Mouse (Mus musculus) R1 (cell line): Measurements from ENCODE around the gene Tspan17.
A peak's percentile ranks its signal among the peaks of the same experiment; 100 is the strongest.

Experiments used
- DNase-seq: peaks from one replicate; pipeline ENCODE4 v3.0.0-alpha.2; 2018; ENCODE audit warnings: low read depth, low spot score

Gene Tspan17

DNA sequence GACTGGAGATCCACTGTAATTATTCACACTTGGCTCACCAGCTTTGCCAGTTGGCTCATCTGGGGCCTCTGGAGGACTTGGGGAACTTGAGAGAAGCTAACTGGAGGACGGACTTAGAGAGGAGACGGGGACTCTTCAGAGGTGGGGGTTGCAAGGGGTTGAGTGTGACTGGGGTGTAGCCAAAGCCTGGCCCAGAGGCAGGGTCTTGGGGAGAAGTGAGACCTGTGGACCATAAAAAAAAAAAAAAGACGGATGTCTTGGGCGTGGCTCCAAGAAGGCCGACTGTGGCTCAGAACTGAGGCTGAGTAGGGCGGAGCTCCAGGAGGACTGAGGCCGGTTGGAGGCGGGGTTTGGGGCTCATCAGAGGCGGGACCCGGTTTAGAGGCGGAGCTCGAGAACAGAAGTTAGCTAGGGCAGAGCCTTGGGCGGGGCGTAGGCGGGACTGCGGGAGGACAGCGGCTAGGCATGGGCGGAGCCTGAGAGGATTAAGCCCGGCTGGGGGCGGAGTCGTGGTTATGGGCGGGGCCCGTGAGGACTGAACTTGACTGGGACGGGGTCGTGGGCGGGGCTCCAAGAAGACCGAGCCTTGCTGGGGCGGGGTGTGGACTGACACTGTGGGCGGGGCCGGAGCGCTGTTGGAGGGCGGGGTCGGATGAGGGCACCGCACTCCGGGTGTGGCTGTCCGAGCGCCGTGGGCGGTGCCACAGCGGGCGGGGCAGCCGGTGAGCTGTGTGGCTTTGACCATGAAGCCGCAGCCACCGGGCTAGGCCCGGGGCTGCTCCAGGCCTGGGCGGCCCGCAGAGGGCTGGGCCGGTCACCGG lies at the start of gene Tspan17:
Tspan17 (plus strand) TSS at position 638 of the 821 bp plus-strand sequence.
- peak; percentile 98 for DNase-seq

DNA sequence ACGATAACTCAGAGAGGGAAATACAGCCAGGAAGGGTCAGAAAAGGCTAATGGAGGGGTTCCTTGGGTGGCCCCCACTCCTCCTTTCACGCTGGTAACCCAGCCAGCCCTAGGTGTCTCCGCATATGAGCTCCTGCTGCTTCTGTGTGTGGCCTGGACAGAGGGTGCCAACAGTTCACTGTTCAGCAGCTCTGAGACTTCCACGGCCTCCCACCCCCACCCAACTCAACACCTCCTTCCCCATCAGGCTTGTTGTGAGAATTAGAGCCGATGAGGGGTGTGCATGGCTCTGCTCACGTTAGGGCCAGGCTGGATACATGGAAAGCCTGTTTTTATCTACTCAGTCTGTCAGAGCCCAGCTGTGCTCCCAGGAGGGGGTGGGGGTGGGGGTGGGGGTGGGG lies 43.1 kb upstream of the Tspan17 start:
- no peak for DNase-seq

GRCm38 (mm10) chr13:54746896-54747295 lies 42.3 kb upstream of the Tspan17 start:
- no peak for DNase-seq

DNA sequence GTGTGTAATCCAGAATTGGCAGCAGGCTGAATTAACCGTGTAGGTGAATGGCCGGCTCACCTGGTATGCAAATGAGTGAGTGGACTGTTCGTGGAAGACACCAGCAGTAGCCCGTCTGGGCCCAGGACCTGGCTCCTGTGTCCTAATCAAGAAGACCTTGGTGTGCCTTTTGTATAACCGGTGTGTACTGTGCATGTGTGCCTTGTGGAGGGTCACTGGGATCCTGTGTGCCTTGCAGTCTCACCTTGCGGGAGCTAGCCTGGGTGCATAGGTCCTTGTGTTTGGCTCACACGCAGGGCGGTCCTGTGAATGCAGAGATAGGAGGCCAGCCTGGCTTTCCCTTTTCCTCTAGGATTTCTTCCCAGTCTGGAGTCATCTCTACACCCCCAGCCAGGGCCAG lies 41.0 kb upstream of the Tspan17 start:
- DNase-seq: no peak

DNA sequence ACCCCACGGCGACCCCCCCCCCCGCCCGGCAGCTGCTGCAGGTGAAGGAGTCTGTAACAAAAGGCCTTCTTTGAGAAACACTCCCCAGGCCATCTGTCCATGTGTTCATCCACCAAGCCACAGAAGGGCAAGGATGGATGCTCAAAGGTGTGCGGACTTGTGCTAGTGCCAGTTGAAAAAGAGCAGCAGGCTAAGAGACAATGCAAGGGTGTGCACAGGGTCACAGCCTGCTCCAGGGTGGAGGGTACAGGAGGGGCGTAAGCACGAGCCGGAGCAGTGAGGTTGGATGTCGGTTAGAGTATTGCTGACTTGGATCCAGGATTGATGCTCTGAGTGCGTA lies 40.5 kb upstream of the Tspan17 start:
- DNase-seq: no peak

DNA sequence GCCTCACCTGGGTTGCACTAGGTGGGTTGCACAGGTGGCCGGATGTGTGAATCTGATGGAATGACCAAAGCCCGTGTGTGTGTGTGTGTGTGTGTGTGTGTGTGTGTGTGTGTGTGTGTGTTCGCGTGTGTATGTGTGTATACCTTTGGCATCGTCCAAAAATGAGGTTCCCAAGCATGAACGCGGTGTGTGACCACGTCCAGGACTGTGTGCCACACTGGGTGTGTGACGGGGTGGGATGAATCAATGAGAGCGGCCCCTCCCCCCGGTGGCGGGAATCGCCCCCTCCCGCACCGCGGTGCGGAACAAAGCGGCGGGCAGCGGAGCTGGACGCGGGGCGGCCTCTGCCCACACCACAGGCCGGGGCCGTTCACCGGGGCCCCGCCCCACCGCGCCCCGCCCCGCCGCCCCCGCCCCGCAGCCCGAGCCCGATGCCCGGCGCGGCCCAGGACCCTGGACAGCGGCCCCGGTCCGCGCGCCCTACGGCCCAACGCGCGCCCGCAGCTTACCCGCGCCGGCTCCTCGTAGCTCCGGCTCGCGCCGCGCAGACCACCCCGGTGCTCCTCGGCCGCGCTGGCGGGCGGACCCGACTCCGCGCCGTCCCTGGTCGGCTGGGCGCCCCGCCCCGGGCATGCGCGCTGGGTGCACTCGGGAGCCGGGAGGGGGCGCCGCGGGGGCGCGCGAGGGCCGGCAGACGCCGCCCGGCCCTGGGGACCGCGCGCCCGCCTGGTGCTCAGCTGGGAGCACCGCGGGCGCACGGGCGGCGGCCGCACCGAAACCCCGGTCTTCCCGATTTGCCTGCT lies 39.9 kb upstream of the Tspan17 start:
- no peak for DNase-seq

GRCm38 (mm10) chr13:54749864-54750411 lies 39.2 kb upstream of the Tspan17 start, which contains the start of gene Gprin1:
Gene Gprin1, minus strand, starts transcription at chr13:54749874.
- peak; percentile 32 for DNase-seq

DNA sequence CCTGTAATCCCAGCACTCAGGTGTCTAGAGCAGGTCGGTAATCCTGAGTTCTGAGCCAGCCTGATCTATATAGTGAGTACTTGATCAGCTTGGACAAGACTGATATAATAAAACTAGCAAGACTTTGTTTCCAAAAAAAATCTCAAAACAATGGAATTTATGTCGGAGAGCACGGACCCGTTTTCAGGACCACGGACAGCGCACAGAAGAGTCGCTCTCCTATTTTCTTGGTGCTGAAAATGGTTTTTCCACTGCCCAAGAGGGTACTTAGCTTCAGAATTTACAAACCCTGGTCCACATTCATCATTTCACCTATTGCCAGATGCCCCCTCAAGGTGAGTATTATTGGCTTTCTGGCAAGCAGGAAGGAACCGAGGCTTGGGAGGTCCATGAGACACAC lies 38.5 kb upstream of the Tspan17 start:
- peak; percentile 56 for DNase-seq

- DNase-seq: no peak
Measured at GRCm38 (mm10) chr13:54752656-54753055, 36.5 kb upstream of the Tspan17 start.

DNA sequence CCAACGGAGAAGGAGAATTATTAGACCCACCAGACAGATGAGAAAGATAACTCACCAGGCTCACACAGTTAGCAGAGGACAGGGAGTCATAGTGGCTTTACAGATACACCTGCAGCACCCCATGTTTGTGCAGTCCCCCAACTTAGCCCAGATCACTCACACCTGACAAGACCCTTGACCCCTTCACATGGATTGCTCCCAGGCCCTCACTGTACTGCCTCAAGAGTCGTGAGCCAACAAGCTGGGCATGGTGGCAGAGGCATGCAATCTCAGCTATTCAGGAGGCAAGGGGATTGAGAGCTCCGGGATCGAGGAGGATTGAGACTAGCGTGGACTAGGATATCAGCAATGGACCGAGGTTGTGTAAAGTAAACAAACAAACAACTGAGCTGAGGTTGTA lies 35.4 kb upstream of the Tspan17 start:
- no peak for DNase-seq

GRCm38 (mm10) chr13:54754169-54755080 lies 34.8 kb upstream of the Tspan17 start:
- DNase-seq: no peak

- no peak for DNase-seq
Measured at GRCm38 (mm10) chr13:54755201-54755830, 33.9 kb upstream of the Tspan17 start.

DNA sequence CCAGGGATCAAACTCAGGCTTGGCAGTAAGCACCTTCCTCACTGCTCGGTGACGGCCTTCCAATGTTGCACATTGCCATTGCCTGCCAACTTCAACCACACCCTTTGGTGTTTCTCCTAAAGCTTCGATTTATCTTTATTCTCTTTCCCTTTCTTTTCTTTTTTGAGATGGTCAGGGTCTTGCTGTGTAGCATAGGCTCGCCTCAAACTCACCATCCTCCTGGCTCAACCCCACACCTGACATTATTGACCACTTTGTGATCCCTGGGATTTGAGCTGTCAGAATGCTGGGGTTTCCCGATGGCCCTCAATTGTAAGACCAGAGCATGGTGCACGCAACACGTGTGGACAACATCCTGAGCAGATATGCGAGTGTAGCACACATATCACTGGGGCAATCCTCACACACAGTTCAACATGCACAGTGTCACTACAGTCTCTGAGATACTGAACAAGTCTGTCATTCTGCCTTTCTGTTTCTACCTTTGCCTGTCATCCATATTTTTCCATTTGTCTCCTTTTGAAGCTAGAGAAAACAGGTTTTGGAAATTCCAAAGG lies 32.9 kb upstream of the Tspan17 start:
- no peak for DNase-seq

DNA sequence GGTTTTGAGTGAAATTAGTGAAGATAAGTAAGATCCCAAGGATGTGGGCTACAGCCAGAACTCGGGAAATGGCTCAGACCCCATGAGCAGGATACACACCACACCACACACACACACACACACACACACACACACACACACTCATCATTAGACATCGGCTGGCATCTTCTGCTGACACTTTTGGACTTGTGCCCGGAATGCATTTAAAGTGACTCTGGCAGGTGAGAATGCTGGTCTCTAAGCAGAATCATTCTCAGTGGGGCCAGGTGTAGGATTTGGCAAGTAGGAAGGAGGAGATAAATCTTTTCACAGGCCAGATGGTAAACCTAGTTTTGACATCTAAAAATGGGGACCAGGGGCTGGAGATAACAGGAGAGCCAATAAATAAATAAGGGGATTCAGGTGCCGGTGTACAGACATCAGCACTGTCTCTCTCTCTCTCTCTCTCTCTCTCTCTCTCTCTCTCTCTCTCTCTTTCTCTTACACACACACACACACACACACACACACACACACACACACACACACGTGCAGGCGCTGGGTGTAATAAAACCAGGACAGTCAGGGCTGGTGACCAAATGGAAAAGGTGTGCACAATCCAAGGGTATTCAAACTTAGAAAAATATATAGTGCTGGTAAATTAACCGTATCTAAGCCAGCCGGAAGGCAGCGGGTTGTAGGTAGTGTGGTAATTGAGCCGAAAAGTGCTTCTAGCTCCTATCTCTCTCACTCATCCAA lies 31.9 kb upstream of the Tspan17 start:
- no peak for DNase-seq

GRCm38 (mm10) chr13:54758045-54758755 lies 31.0 kb upstream of the Tspan17 start:
- peak; percentile 99 for DNase-seq

DNA sequence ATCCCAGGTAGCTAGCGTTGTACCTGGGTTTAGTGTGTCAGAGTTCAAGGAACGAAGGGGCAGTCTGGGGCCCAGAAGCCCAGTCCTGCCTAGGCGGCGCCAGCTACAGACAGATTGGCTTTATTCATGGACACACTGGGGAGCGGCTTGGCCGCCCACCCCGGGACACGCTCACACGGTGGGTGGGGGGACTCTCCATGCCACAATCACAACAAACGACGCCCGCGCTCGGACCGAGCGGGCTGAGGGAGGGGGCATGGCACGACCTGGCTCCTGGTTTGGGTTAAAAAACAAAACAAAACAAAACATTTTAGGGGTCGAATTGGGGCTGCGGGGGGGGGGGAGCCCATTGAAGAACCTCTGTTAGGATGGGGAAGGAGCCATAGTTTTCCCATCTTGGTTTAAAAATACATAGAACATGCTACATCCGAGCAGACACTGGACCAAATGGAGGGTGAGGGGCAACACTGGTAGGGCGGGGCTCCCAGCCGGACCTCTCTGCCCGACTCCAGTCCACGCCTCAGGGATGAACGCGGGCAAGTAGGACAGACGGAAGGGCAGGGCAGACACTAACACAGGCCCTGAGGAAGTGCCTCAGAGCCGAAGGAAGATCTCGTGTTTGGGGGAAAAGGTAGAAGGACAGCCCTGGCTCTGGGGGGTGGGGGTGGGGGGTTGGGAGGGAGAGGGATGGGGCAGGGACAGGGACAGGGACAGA lies 30.3 kb upstream of the Tspan17 start:
- DNase-seq: no peak

GRCm38 (mm10) chr13:54759496-54759895 lies 29.7 kb upstream of the Tspan17 start:
- no peak for DNase-seq

GRCm38 (mm10) chr13:54760164-54760795 lies 28.9 kb upstream of the Tspan17 start:
- DNase-seq: no peak
